Mouse (Mus musculus): ENCODE measurements around the gene Slc17a3.

GRCm38 (mm10) chr13:23910121-23910520 lies 70.9 kb downstream of the Slc17a3 start:
- TF ChIP-seq CTCF (IDR thresholded peaks at IDR 0.05; ENCODE audit: low read depth) (no peak), EP300 (IDR thresholded peaks at IDR 0.05; ENCODE audit: low read depth) (no peak)
